Mouse (Mus musculus) spleen, adult 2 months (tissue): ENCODE data around the gene Rnf216. TPM values are rescaled to one million over a fixed set of nuclear protein-coding genes. Genes with fewer than 3 reads are reported as not detected.

ENCODE experiments used
- DNase-seq, 2 experiments: peaks; one replicate each; pipeline versions ENCODE4 v3.0.0 to v3.0.0-alpha.2; 2012 to 2021; ENCODE audit warnings: low spot score in 2 of 2, low read depth in 1 of 2
- H3K27ac ChIP-seq: fragments of 200-500 bp; 2 replicates; pipeline ENCODE4 v1.5.1; 2012; ENCODE audit warnings: low read length, inconsistent platforms; ENCODE audit not compliant: insufficient read depth
- H3K27me3 ChIP-seq: fragments of 200-500 bp; 2 replicates; pipeline ENCODE4 v1.6.1; 2012; ENCODE audit warnings: mild to moderate bottlenecking, moderate library complexity, low read length, inconsistent platforms; ENCODE audit not compliant: control insufficient read depth, insufficient read depth
- H3K36me3 ChIP-seq: fragments of 200-500 bp; 2 replicates; pipeline ENCODE4 v1.6.1; 2012; ENCODE audit warnings: mild to moderate bottlenecking, low read length, inconsistent platforms; ENCODE audit not compliant: control insufficient read depth, insufficient read depth
- H3K4me1 ChIP-seq: fragments of 200-500 bp; 2 replicates; pipeline ENCODE4 v1.6.1; 2011; ENCODE audit warnings: inconsistent platforms; ENCODE audit not compliant: control insufficient read depth, insufficient read depth, insufficient read length
- H3K4me3 ChIP-seq: fragments of 200-500 bp; 2 replicates; pipeline ENCODE4 v1.5.1; 2011; ENCODE audit warnings: mild to moderate bottlenecking, inconsistent platforms; ENCODE audit not compliant: insufficient read depth, insufficient read length; ENCODE audit errors: extremely low read depth
- CTCF ChIP-seq: fragments of 200-500 bp; IDR thresholded peaks from 2 replicates; pipeline ENCODE4 v1.5.1; 2011; ENCODE audit warnings: mild to moderate bottlenecking, inconsistent platforms; ENCODE audit not compliant: insufficient read depth, insufficient read length, insufficient replicate concordance; ENCODE audit errors: extremely low read depth
- POLR2A ChIP-seq: fragments of 200-500 bp; IDR thresholded peaks from 2 replicates; pipeline ENCODE4 v1.6.1; 2011; ENCODE audit warnings: low read depth, low read length, inconsistent platforms
- WGBS: fragments of 180-500 bp; shearing (Covaris S2); methylation state at CpG from one replicate; pipeline ENCODE4 v1.1.7; 2018; 5-methylcytosine and 5-hydroxymethylcytosine counted together
- polyA plus RNA-seq: library from polyadenylated mRNA; depleted of rRNA; stranded (reverse); fragments of >200 nt; gene quantifications from 2 replicates; pipeline ENCODE4 v1.2.3, GENCODE M21; 2012

The Rnf216 gene
- polyA plus RNA-seq, 1 experiment, result 25.9 TPM

- no peak for TF ChIP-seq POLR2A
- no peak for TF ChIP-seq CTCF
- no peak for DNase-seq
- peaks cover 6% of the 10 kb centered on the region for H3K36me3 ChIP-seq
- no peak overlapping the region for H3K4me3 ChIP-seq
- H3K27me3 ChIP-seq, result no peaks in the 10 kb centered on the region
- WGBS, result 55% methylated on average over 9 of the region's 9 CpGs
- H3K4me1 ChIP-seq, result peaks cover 16% of the 10 kb centered on the region
- H3K27ac ChIP-seq, result peak overlapping the region; percentile 57
Measured at GRCm38 (mm10) chr5:143000654-143001500, 111.9 kb downstream of the Rnf216 start.

GRCm38 (mm10) chr5:143000091-143000490 lies 112.7 kb downstream of the Rnf216 start:
- no peak overlapping the region for H3K4me3 ChIP-seq
- WGBS, result 76% methylated on average over 4 of the region's 4 CpGs

GRCm38 (mm10) chr5:142998171-142998570 lies 114.6 kb downstream of the Rnf216 start:
- Histone ChIP-seq H3K4me3 (no peak overlapping the region), H3K36me3 (peaks cover 7% of the 10 kb centered on the region; the same call in 1 of the 2 replicates), H3K4me1 (peaks cover 16% of the 10 kb centered on the region), H3K27ac (no peak overlapping the region), H3K27me3 (no peaks in the 10 kb centered on the region)
- no peak for DNase-seq
- no peak for TF ChIP-seq POLR2A
- TF ChIP-seq CTCF, result no peak
- WGBS, result 79% methylated on average over 2 of the region's 2 CpGs

More at GRCm38 (mm10) chr5:143000091-143000490, 112.7 kb downstream of the Rnf216 start:
- no peak for DNase-seq
- H3K27me3 ChIP-seq, result no peaks in the 10 kb centered on the region
- H3K36me3 ChIP-seq, result peaks cover 6% of the 10 kb centered on the region
- no peak for TF ChIP-seq CTCF
- TF ChIP-seq POLR2A, result no peak
- H3K4me1 ChIP-seq, result peaks cover 16% of the 10 kb centered on the region
- H3K27ac ChIP-seq, result peak overlapping the region; percentile 57

DNA sequence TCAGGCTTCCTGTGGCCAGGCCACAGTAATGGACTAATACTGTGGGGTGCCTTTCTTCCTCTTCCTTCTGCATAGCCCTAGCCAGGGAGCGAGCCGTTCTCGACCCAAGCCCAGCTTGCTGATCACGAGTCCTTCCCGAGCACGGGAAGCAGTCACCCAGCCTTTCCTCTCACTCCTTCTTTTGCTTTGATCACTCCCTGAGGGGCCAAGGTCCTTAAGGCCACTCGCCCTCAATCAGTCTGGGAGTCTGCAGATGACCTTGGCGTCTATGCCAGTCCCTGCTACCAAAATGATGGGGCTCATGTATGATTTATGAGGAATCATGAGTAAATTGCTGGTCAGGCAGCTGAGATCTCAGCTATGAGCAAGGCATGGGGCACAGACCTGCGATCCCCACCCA lies 115.3 kb downstream of the Rnf216 start:
- Histone ChIP-seq H3K4me1 (peaks cover 16% of the 10 kb centered on the region), H3K27ac (no peak overlapping the region), H3K27me3 (no peaks in the 10 kb centered on the region), H3K4me3 (no peak overlapping the region), H3K36me3 (peaks cover 10% of the 10 kb centered on the region)
- DNase-seq, result no peak
- WGBS, result 83% methylated on average over 9 of the region's 9 CpGs
- TF ChIP-seq CTCF (no peak), POLR2A (no peak)

- no peaks in the 10 kb centered on the region for H3K27me3 ChIP-seq
- WGBS, result 92% methylated on average over 2 of the region's 2 CpGs
- H3K36me3 ChIP-seq, result peaks cover 26% of the 10 kb centered on the region
- no peak for DNase-seq
- no peak overlapping the region for H3K27ac ChIP-seq
- TF ChIP-seq CTCF (no peak), POLR2A (no peak)
- H3K4me1 ChIP-seq, result no peaks in the 10 kb centered on the region; the same call in 1 of the 2 replicates
- H3K4me3 ChIP-seq, result no peak overlapping the region
Measured at GRCm38 (mm10) chr5:142994746-142995145, 118.0 kb downstream of the Rnf216 start.

DNA sequence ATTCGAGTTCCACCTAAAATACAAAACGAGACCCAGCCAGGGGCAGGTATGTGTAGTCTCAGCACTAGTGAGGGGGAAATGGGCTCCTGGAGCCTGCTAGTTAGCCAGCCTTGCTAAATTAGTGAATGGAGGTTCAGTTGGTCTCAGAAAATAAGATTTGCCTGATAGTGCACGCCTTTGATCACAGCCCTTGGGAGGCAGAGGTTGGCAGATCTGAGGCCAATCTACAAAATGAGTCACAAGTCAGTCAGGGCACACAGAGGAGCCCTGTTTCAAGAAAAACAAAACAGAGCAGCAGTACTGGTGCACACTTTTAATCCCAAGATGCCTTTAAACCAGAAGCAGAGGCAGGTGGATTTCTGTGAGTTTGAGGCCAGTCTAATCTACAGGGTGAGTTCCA lies 123.6 kb downstream of the Rnf216 start:
- Histone ChIP-seq H3K4me3 (no peak overlapping the region), H3K4me1 (no peaks in the 10 kb centered on the region), H3K36me3 (peaks cover 26% of the 10 kb centered on the region), H3K27me3 (no peaks in the 10 kb centered on the region), H3K27ac (no peak overlapping the region)
- DNase-seq, result no peak
- 77% methylated on average over 3 of the region's 3 CpGs for WGBS
- TF ChIP-seq POLR2A (no peak), CTCF (no peak)

- no peak overlapping the region for H3K27ac ChIP-seq
- no peak overlapping the region for H3K4me3 ChIP-seq
- no peaks in the 10 kb centered on the region for H3K27me3 ChIP-seq
- H3K36me3 ChIP-seq, result peaks cover 23% of the 10 kb centered on the region
- H3K4me1 ChIP-seq, result no peaks in the 10 kb centered on the region
- DNase-seq, result no peak
- TF ChIP-seq POLR2A (no peak), CTCF (no peak)
- 85% methylated on average over 5 of the region's 5 CpGs for WGBS
Measured at GRCm38 (mm10) chr5:142988520-142988919, 124.3 kb downstream of the Rnf216 start.
